Mouse (Mus musculus) megakaryocyte-erythroid progenitor cell, adult 5 weeks (primary cell): ENCODE data around the gene Slc35f3. TPM values are rescaled to one million over a fixed set of nuclear protein-coding genes. Genes with fewer than 3 reads are reported as not detected.

Experiments
- polyA plus RNA-seq: library from polyadenylated mRNA; stranded (reverse); fragments of >175 nt; gene quantifications from 2 replicates; pipeline ENCODE4 v1.2.3, GENCODE M21; 2012

Slc35f3 gene
- not detected in 2 replicates for polyA plus RNA-seq

DNA sequence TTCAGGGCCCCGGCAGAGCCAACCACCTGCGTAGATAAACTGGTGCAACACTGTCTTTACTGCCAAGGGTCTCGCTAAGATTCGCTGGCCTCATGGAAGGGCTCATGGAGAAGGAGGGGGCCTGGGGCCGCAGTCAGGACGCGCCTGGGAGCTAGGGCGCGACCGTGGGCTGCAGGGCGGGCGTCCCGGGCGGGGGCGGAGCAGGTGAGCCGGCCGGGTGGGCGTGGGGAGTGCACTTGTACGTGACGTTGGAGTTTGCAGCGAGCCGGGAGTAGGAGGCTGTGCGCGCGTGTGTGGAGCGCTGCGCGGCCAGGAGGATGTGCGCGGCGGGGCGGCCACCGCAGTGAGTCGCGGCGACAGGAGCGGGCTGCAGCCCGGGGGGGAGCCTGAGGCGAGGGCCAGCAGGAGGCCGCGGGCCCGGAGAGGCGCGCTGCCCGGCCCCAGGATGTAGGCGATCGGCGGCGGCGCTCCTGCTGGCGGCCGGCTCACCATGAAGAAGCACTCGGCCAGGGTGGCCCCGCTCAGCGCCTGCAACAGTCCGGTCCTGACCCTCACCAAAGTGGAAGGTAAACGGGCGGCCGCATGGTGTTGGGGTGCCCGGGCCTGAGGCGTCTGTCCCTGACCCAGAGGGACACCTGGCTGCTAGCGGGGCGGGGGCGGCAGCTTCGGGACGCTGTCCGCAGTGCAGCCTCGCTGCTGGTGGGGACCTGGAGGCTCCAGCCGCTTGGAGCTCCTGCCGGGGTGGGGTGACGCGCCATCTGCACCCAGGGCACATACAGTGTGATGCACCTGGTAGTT lies at the start of gene Slc35f3:
Slc35f3 (plus strand) TSS at position 263 of the 798 bp plus-strand sequence.

GRCm38 (mm10) chr8:126422174-126422919 lies 124.0 kb downstream of the Slc35f3 start, which contains the start of gene Coa6:
Gene Coa6, plus strand, starts transcription at chr8:126422515.

Other genes starting within 250 kb of the Slc35f3 start
- gene Coa6, start 124.0 kb downstream of the Slc35f3 start, polyA plus RNA-seq: 58.4 and 62.8 TPM in 2 replicates
- 3.1 and 3.2 TPM in 2 replicates for gene Tarbp1, start 176.5 kb downstream of the Slc35f3 start, polyA plus RNA-seq